Mouse (Mus musculus) midbrain, embryonic 15.5 days (tissue): ENCODE results near the gene Trim72. TPM values are rescaled to one million over a fixed set of nuclear protein-coding genes. Genes with fewer than 3 reads are reported as not detected.
"Not testable (repeated sequence)": the region's sequence is repeated elsewhere in the genome, so short reads cannot be mapped to it uniquely, and the experiment has no call there.

Source experiments
- ATAC-seq: fragments of 200-750 bp; cut with Nextera tagmentation; replicated peaks from 2 replicates; pipeline ENCODE4 v1.8.0; 2017; ENCODE audit warnings: moderate TSS enrichment
- H3K27ac ChIP-seq: fragments of 300-500 bp; sonication (generic); 2 replicates; pipeline ENCODE4 v1.5.1; 2015; ENCODE audit warnings: mild to moderate bottlenecking, inconsistent platforms
- H3K27me3 ChIP-seq: fragments of 300-500 bp; sonication (generic); replicated peaks from 2 replicates; pipeline ENCODE4 v1.6.1; 2015; ENCODE audit warnings: inconsistent platforms
- H3K36me3 ChIP-seq: fragments of 300-500 bp; sonication (generic); replicated peaks from 2 replicates; pipeline ENCODE4 v1.6.1; 2015; ENCODE audit warnings: inconsistent platforms
- H3K4me1 ChIP-seq: fragments of 300-500 bp; sonication (generic); 2 replicates; pipeline ENCODE4 v1.6.1; 2015; ENCODE audit warnings: inconsistent platforms
- H3K4me2 ChIP-seq: fragments of 300-500 bp; sonication (generic); 2 replicates; pipeline ENCODE4 v1.6.1; 2015; ENCODE audit warnings: inconsistent platforms, mild to moderate bottlenecking, moderate library complexity
- H3K4me3 ChIP-seq: fragments of 300-500 bp; sonication (generic); 2 replicates; pipeline ENCODE4 v1.5.1; 2015; ENCODE audit warnings: mild to moderate bottlenecking, inconsistent platforms
- H3K9ac ChIP-seq: fragments of 300-500 bp; sonication (generic); 2 replicates; pipeline ENCODE4 v1.6.1; 2015; ENCODE audit warnings: mild to moderate bottlenecking, inconsistent platforms
- H3K9me3 ChIP-seq: fragments of 300-500 bp; sonication (generic); 2 replicates; pipeline ENCODE4 v1.6.1; 2016; ENCODE audit warnings: inconsistent platforms
- WGBS: fragments of 180-500 bp; shearing (Covaris S2); methylation state at CpG from one replicate; pipeline ENCODE4 v1.1.7; 2015; ENCODE audit warnings: mixed read lengths; 5-methylcytosine and 5-hydroxymethylcytosine counted together
- polyA plus RNA-seq: library from polyadenylated mRNA; unstranded; fragments of >200 nt; fragmentation: Nextera tagmentation; extraction: Ambion mirVana; gene quantifications from 2 replicates; pipeline ENCODE4 v1.2.1, GENCODE M21; 2015

Gene Trim72
- polyA plus RNA-seq, 1 experiment from 2014 or later = 0.10 TPM

DNA sequence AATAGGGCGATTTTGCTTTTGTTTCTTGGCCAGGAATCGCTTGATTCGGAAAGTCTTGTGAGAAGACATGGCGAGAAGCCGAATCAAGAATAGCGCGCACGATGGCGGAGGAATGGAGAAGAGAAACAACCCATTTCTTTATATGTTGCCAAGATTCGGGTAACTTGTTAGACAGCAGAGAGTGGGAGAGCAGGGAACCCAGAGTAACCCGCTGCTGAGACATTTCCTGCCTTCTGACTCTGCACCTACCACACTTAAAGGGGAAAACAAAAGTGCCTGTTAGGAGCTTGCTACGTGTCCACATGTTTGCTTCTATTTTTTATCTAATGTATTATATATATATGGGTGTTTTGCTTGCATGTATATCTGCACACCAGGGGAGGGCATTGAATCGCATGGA lies 9.4 kb downstream of the Trim72 start:
- Histone ChIP-seq H3K9ac (no peak overlapping the region), H3K4me3 (no peak overlapping the region), H3K36me3 (no peaks in the 10 kb centered on the region), H3K4me2 (no peak overlapping the region), H3K27ac (no peak overlapping the region), H3K27me3 (no peaks in the 10 kb centered on the region), H3K4me1 (no peaks in the 10 kb centered on the region), H3K9me3 (no peaks in the 10 kb centered on the region)
- 94% methylated on average over 13 of the region's 13 CpGs for WGBS
- no peak for ATAC-seq

DNA sequence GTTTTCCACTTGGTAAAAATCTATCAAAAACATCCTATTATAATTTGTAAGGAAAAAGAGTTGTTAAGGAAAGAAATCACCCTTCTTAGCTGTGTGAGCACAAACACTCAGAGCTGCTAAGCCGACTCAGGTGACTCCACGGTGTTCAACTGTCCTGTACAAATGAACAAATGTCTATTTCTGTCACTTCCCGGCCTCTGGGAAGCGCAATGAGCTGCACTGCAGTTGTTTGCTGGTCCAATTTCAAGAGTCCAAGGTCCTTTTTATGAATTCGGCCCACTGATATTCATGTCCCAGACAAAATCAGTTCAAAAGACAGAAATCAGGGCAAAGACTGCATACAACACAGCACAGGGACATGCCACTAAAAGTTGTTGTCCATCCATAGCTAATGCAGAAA lies 12.4 kb downstream of the Trim72 start:
- WGBS = 86% methylated on average over 5 of the region's 5 CpGs
- not testable (repeated sequence) for H3K4me2 ChIP-seq

DNA sequence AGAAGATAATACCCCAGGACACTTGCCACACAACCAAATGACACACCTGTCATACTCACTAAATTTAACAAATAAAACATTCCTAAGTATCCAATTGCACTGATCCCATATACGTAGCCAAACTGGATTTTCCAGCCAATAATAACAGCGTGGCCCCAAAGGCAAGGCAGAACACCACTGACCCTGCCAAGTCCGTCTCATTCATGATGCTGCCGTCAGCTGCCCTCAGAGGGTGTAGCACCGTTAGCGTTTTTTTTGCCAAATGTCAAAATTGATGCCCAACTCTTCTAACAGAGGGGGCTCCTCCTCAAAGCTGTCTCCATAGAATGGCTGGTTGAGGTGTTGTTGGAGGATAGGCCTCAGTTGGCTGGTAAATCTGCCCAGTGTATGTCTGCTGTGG lies 12.9 kb downstream of the Trim72 start:
- Histone ChIP-seq H3K4me2 (no peak overlapping the region), H3K4me1 (no peaks in the 10 kb centered on the region), H3K27ac (no peak overlapping the region), H3K4me3 (no peak overlapping the region), H3K36me3 (no peaks in the 10 kb centered on the region), H3K9ac (no peak overlapping the region), H3K27me3 (no peaks in the 10 kb centered on the region), H3K9me3 (no peaks in the 10 kb centered on the region)
- no peak for ATAC-seq
- 90% methylated on average over 6 of the region's 6 CpGs for WGBS

More for the DNA sequence above, 12.4 kb downstream of the Trim72 start:
- not testable (repeated sequence) for H3K36me3 ChIP-seq, H3K9ac ChIP-seq, H3K27ac ChIP-seq, H3K4me3 ChIP-seq, H3K4me1 ChIP-seq, H3K27me3 ChIP-seq, ATAC-seq, H3K9me3 ChIP-seq

DNA sequence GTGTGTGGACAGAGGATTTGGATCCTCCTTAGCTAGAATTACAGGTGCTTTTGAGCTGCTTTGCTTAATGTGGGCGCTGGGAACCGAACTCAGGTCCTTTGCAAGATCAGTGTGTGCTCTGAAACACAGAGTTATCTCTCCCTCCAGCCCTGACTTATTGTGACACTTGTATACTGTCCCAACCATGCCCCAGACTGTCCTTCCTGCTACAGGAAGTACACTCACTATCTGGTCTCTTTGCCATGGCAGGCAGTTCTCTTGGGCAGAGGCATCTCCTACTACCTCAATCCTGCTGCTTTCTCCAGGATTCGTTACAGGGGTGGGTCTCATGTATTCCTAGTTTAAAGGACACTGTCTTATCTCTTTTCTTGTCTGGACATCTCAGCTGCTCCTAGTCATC lies 14.5 kb downstream of the Trim72 start:
- 89% methylated on average over 3 of the region's 3 CpGs for WGBS
- Histone ChIP-seq H3K4me3 (no peak overlapping the region), H3K9me3 (no peaks in the 10 kb centered on the region), H3K36me3 (no peaks in the 10 kb centered on the region), H3K4me2 (no peak overlapping the region), H3K9ac (no peak overlapping the region), H3K27ac (no peak overlapping the region), H3K4me1 (no peaks in the 10 kb centered on the region), H3K27me3 (no peaks in the 10 kb centered on the region)
- ATAC-seq = no peak

DNA sequence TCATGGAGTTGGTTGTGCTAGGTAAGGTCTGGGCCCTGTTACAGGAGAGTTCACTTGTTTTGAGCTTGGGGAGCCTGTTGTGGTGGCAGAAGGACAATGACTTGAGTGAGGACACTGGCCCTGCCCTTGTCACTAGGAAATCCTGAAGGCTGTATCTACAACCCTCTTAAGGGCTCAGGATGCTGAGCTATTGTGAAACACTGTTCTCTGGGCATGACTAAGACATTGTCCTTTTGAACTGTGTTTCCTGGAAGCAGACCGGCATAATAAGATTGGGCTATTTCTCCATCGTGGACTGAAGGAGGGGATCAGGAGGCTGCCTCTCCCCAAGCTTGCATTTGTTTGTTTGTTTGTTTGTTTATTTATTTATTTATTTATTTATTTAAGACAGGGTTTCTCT lies 15.4 kb downstream of the Trim72 start:
- Histone ChIP-seq H3K27ac (no peak overlapping the region), H3K27me3 (no peaks in the 10 kb centered on the region), H3K4me3 (no peak overlapping the region), H3K4me2 (no peak overlapping the region), H3K36me3 (no peaks in the 10 kb centered on the region), H3K4me1 (no peaks in the 10 kb centered on the region), H3K9ac (no peak overlapping the region), H3K9me3 (no peaks in the 10 kb centered on the region)
- ATAC-seq = no peak
- WGBS = 82% methylated on average over 2 of the region's 2 CpGs

DNA sequence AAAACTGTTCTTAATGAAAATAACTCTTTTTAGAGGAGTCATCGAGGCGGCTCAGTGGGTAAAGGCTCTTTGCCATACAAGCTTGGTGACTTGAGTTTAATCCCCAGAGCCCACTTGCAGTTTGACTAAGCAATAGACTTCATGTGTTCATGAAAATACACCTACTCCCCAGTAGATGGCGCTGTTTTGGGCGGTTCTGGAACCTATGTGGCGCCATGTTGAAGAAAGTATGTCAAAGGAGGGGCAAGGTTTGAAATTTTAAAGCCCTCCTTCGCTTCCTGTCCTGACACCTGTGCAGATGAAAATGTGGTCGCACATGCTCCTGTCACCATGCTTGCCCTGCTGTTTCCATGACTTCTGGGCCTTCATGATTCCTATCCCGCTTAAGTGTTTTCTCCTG lies 19.2 kb downstream of the Trim72 start:
- H3K27ac ChIP-seq = no peak overlapping the region
- no peak overlapping the region for H3K9ac ChIP-seq
- H3K4me2 ChIP-seq = no peak overlapping the region
- no peaks in the 10 kb centered on the region for H3K36me3 ChIP-seq
- H3K9me3 ChIP-seq = no peaks in the 10 kb centered on the region
- 63% methylated on average over 8 of the region's 8 CpGs for WGBS
- no peaks in the 10 kb centered on the region for H3K27me3 ChIP-seq
- no peak for ATAC-seq
- H3K4me1 ChIP-seq = no peaks in the 10 kb centered on the region
- no peak overlapping the region for H3K4me3 ChIP-seq

DNA sequence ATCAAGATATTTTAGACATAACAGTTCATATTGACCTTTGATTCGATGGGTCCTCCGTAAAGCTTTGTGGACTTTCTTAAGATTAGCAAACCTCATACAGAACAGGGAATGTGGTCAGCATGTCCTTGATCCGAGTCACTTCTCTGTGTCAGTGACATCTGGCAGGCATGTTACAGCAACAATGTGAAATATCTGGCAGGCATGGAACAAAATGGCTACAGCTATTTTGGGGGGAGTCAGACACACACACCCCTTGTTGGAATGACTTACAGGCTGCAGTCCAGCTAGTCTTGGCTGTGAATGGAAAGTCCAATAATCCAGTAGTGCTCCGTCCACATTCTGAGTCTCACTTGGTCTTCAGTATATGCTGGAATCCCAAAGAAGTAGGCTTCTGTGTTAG lies 19.8 kb downstream of the Trim72 start:
- no peak overlapping the region for H3K4me2 ChIP-seq
- WGBS = 94% methylated on average over 4 of the region's 4 CpGs
- H3K9me3 ChIP-seq = no peaks in the 10 kb centered on the region
- H3K4me1 ChIP-seq = no peaks in the 10 kb centered on the region
- H3K27me3 ChIP-seq = no peaks in the 10 kb centered on the region
- no peak overlapping the region for H3K9ac ChIP-seq
- ATAC-seq = no peak
- H3K27ac ChIP-seq = no peak overlapping the region
- no peak overlapping the region for H3K4me3 ChIP-seq
- H3K36me3 ChIP-seq = no peaks in the 10 kb centered on the region

DNA sequence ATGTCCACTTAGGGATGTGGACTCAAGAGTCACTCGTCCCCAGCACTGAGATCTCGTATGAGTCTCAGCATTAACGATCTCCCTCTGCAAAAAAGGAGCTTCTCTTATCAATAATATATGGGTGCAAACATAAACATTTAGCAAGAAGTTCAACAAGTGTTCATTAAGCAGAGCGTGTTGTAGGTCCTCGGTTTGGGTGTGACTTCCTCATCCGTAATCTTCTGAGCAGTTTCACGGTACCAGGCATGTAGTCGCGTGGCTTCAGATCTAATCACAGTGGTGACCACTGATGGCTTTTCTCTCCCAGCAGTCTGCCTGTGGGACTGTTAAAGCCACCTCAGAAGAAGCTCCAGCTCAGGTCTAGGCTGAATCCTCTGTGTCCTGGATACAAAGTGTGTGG lies 20.6 kb downstream of the Trim72 start:
- WGBS = 91% methylated on average over 9 of the region's 9 CpGs
- Histone ChIP-seq H3K9ac (no peak overlapping the region), H3K27me3 (no peaks in the 10 kb centered on the region), H3K4me2 (no peak overlapping the region), H3K9me3 (no peaks in the 10 kb centered on the region), H3K4me1 (no peaks in the 10 kb centered on the region), H3K36me3 (no peaks in the 10 kb centered on the region), H3K4me3 (no peak overlapping the region), H3K27ac (no peak overlapping the region)
- no peak for ATAC-seq

DNA sequence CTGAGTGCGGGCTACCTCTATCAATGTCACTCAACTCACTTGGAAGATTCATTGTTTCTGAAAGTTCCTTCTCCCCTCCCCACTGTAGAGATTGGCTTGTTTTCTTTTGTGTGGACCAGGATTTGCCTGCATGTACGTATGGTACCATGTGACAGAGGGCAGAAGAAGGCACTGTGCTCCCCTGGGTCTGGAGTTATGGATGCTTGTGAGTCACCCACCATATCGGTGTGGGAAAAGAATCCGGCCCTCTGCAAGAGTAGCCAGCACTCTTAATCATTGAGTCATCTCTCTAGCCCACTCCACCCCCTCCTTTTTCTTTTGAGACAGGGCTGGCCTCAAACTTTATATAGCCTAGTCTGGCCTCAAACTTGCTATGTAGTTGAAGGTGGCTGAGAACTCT lies 21.2 kb downstream of the Trim72 start:
- 87% methylated on average over 4 of the region's 4 CpGs for WGBS
- H3K9me3 ChIP-seq = no peaks in the 10 kb centered on the region
- no peaks in the 10 kb centered on the region for H3K36me3 ChIP-seq
- no peaks in the 10 kb centered on the region for H3K4me1 ChIP-seq
- H3K27ac ChIP-seq = no peak overlapping the region
- H3K4me2 ChIP-seq = no peak overlapping the region
- ATAC-seq = no peak
- no peak overlapping the region for H3K9ac ChIP-seq
- H3K27me3 ChIP-seq = no peaks in the 10 kb centered on the region
- no peak overlapping the region for H3K4me3 ChIP-seq

DNA sequence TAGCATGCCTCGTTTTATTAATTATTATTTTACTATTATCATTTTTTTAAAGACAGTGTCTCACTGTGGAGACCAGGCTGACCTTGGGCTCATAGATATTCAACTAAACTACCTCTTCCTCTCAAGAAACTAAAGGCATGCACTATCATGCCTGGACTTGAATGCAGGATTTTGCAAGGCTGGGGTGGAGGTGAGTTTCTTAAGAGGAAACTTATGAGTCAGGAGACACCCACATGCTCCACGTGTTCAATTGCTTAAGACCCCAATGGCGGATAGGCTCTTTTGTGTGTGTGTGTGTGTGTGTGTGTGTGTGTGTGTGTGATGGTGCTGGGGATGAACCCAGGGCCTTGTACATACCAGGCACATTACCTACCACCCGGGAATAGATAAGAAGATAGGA lies 21.6 kb downstream of the Trim72 start:
- WGBS = 89% methylated on average over 4 of the region's 4 CpGs
- no peak overlapping the region for H3K4me2 ChIP-seq
- H3K36me3 ChIP-seq = no peaks in the 10 kb centered on the region
- H3K9me3 ChIP-seq = no peaks in the 10 kb centered on the region
- no peak overlapping the region for H3K9ac ChIP-seq
- no peaks in the 10 kb centered on the region for H3K4me1 ChIP-seq
- no peak overlapping the region for H3K4me3 ChIP-seq
- H3K27me3 ChIP-seq = no peaks in the 10 kb centered on the region
- ATAC-seq = no peak
- no peak overlapping the region for H3K27ac ChIP-seq

DNA sequence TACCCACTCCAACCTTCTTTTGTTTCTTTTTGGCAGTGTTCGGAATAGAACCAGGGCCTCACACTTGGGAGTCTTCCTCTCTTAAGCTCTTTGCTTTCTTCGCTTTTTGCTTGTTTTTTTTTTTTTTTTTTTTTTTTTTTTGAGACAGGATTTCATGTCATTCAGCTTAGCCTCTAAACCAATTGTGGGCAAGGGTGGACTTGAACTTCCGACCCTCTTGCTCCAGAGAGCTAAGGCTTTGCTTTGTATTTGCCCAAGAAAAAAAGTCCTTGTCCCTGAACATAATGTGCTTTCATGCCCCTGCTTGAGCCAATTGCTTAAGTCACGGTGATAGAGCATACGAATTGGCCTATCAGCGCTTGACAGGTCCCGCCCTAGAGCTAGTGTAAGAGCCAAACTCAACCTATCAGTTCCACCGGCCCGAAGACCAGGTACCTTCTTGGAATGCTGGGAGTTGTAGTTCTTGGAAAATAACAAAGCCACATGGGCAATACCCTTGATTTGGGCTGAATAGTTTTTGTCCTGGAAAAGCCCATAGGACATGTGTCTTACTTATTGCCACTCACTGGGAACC lies 27.7 kb downstream of the Trim72 start:
- H3K9ac ChIP-seq = no peak overlapping the region
- H3K4me2 ChIP-seq = no peak overlapping the region
- no peaks in the 10 kb centered on the region for H3K27me3 ChIP-seq
- H3K4me3 ChIP-seq = no peak overlapping the region
- no peaks in the 10 kb centered on the region for H3K9me3 ChIP-seq
- 36% methylated on average over 9 of the region's 9 CpGs for WGBS
- H3K27ac ChIP-seq = no peak overlapping the region
- H3K36me3 ChIP-seq = no peaks in the 10 kb centered on the region
- no peak; the same call in 1 of the 2 replicates for ATAC-seq
- H3K4me1 ChIP-seq = no peaks in the 10 kb centered on the region

DNA sequence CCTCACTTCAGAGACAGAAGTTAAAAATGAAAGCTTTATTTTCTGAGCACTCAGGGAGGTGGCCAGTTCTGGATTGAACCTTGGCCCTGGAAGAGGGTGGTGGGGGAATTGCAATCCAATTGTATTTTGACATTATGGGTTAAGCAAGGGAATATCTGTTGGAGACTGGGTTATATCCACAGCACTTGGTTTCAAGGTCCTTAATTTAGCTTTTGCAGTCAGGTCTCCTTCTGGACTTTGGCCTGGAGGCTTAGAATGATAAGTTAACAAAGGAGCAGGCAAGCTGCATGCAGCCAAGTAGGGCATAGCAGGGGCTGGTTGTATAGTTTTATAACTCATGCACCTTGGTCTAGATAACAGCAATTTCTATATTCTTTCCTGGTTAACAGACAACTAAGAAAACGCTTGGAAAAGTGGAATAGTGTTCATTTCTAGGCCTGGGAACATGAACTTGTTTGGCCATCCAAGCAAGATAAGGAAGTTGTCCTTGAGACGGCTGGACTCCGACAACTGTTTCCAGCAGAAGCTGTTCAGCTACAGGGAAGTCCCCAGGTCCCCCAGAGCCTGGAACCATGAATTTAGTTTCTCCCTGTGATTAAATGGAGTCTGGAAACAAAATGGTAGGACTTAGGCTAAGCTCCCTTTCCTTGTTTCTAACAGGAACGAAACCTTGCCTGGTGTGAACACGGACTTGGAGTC lies 28.7 kb downstream of the Trim72 start:
- no peak overlapping the region for H3K4me2 ChIP-seq
- no peaks in the 10 kb centered on the region for H3K27me3 ChIP-seq
- WGBS = 92% methylated on average over 5 of the region's 5 CpGs
- H3K9me3 ChIP-seq = no peaks in the 10 kb centered on the region
- no peak overlapping the region for H3K27ac ChIP-seq
- H3K4me3 ChIP-seq = no peak overlapping the region
- no peak overlapping the region for H3K9ac ChIP-seq
- no peaks in the 10 kb centered on the region for H3K4me1 ChIP-seq
- no peaks in the 10 kb centered on the region for H3K36me3 ChIP-seq
- no peak for ATAC-seq

DNA sequence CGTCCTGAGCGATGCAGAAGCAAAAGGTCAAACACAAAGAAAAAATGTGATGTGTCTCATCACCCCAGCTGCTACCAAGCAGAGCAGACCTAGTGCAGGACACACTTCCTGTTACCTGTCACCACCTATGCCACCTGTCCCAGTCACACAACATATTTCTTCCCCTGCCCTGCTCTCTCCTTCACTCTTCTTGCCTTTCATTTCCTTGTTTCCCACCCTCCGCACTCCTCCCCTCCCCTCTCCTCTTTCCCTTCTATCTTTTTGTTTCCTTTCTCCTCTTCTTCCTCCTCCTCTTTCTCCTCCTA lies 29.2 kb downstream of the Trim72 start:
- H3K4me3 ChIP-seq = no peak overlapping the region
- no peaks in the 10 kb centered on the region for H3K9me3 ChIP-seq
- no peaks in the 10 kb centered on the region for H3K4me1 ChIP-seq
- H3K36me3 ChIP-seq = no peaks in the 10 kb centered on the region
- no peak for ATAC-seq
- no peak overlapping the region for H3K27ac ChIP-seq
- 86% methylated on average over 3 of the region's 3 CpGs for WGBS
- H3K4me2 ChIP-seq = no peak overlapping the region
- H3K27me3 ChIP-seq = no peaks in the 10 kb centered on the region
- H3K9ac ChIP-seq = no peak overlapping the region
